Mouse (Mus musculus): ENCODE results near the gene Rab7b.

The Rab7b gene

GRCm38 (mm10) chr1:131737269-131737668, 48.8 kb downstream of the Rab7b start:
- no peak for DNase-seq (ENCODE audit: low read depth, low spot score)

- no peak for DNase-seq (ENCODE audit: low read depth, low spot score)
Measured at GRCm38 (mm10) chr1:131738760-131739159, 50.3 kb downstream of the Rab7b start.

GRCm38 (mm10) chr1:131739481-131740160, 51.1 kb downstream of the Rab7b start:
- DNase-seq (ENCODE audit: low read depth, low spot score): no peak

- no peak for DNase-seq (ENCODE audit: low read depth, low spot score)
Measured at GRCm38 (mm10) chr1:131743868-131744464, 55.5 kb downstream of the Rab7b start, which contains the start of gene Slc26a9. Slc26a9 (plus strand) TSS chr1:131744022.

GRCm38 (mm10) chr1:131745391-131745790, 56.9 kb downstream of the Rab7b start:
- no peak for DNase-seq (ENCODE audit: low read depth, low spot score)

GRCm38 (mm10) chr1:131747761-131748160, 59.3 kb downstream of the Rab7b start:
- no peak for DNase-seq (ENCODE audit: low read depth, low spot score)

GRCm38 (mm10) chr1:131748636-131749035, 60.1 kb downstream of the Rab7b start:
- no peak for DNase-seq (ENCODE audit: low read depth, low spot score)

GRCm38 (mm10) chr1:131749706-131750545, 61.4 kb downstream of the Rab7b start:
- no peak for DNase-seq (ENCODE audit: low read depth, low spot score)

- DNase-seq (ENCODE audit: low read depth, low spot score): no peak
Measured at GRCm38 (mm10) chr1:131751181-131751890, 62.8 kb downstream of the Rab7b start.

GRCm38 (mm10) chr1:131751891-131752311, 63.4 kb downstream of the Rab7b start:
- DNase-seq (ENCODE audit: low read depth, low spot score): no peak

GRCm38 (mm10) chr1:131754212-131754829, 65.8 kb downstream of the Rab7b start:
- DNase-seq (ENCODE audit: low read depth, low spot score): no peak

GRCm38 (mm10) chr1:131754916-131755315, 66.4 kb downstream of the Rab7b start:
- DNase-seq (ENCODE audit: low read depth, low spot score): no peak

GRCm38 (mm10) chr1:131757211-131757610, 68.7 kb downstream of the Rab7b start:
- no peak for DNase-seq (ENCODE audit: low read depth, low spot score)

- no peak for DNase-seq (ENCODE audit: low read depth, low spot score)
Measured at GRCm38 (mm10) chr1:131758796-131759195, 70.3 kb downstream of the Rab7b start.

GRCm38 (mm10) chr1:131759667-131760427, 71.4 kb downstream of the Rab7b start:
- no peak for DNase-seq (ENCODE audit: low read depth, low spot score)

GRCm38 (mm10) chr1:131760428-131760820, 71.9 kb downstream of the Rab7b start:
- no peak for DNase-seq (ENCODE audit: low read depth, low spot score)

GRCm38 (mm10) chr1:131761079-131761831, 72.8 kb downstream of the Rab7b start:
- DNase-seq (ENCODE audit: low read depth, low spot score): no peak

- DNase-seq (ENCODE audit: low read depth, low spot score): no peak
Measured at GRCm38 (mm10) chr1:131763683-131764082, 75.2 kb downstream of the Rab7b start.

GRCm38 (mm10) chr1:131764581-131765338, 76.3 kb downstream of the Rab7b start:
- no peak for DNase-seq (ENCODE audit: low read depth, low spot score)
